Mouse (Mus musculus): Measurements from ENCODE around the gene Phlpp2. TPM values are rescaled to one million over a fixed set of nuclear protein-coding genes. Genes with fewer than 3 reads are reported as not detected.
A peak's percentile ranks its signal among the peaks of the same experiment; 100 is the strongest.

Phlpp2 gene
- 4.4 and 6.6 TPM in 2 replicates for polyA plus RNA-seq (2012; rRNA removed)

- WGBS = 1% methylated on average over 42 of the region's 42 CpGs
- TF ChIP-seq CTCF (IDR thresholded peaks at IDR 0.05; ENCODE audit: insufficient read depth, low read length) (peak; percentile 27; the same call in 1 of the 2 replicates), POLR2A (IDR thresholded peaks at IDR 0.05; ENCODE audit: borderline replicate concordance, extremely low read depth, low read depth, low read length) (peak; percentile 85; the same call in 1 of the 2 replicates)
- peaks cover 2% of the 10 kb centered on the region; the same call in 1 of the 2 replicates for H3K4me1 ChIP-seq (ENCODE audit: control insufficient read depth, insufficient read depth, low read length)
Observed at GRCm38 (mm10) chr8:109868003-109868679, at the start of gene Phlpp2. TSS of gene Phlpp2 (plus strand) at chr8:109868542.

GRCm38 (mm10) chr8:109823561-109823960 lies 44.8 kb upstream of the Phlpp2 start:
- 88% methylated on average over 2 of the region's 2 CpGs for WGBS
- TF ChIP-seq CTCF (IDR thresholded peaks at IDR 0.05; ENCODE audit: insufficient read depth, low read length) (no peak), POLR2A (IDR thresholded peaks at IDR 0.05; ENCODE audit: borderline replicate concordance, extremely low read depth, low read depth, low read length) (no peak)
- Histone ChIP-seq H3K4me1 (ENCODE audit: control insufficient read depth, insufficient read depth, low read length) (peaks cover 4% of the 10 kb centered on the region; the same call in 1 of the 2 replicates), H3K4me3 (replicated peaks; ENCODE audit: extremely low read depth, low read depth, low read length) (no peak overlapping the region)
- DNase-seq = no peak

More at GRCm38 (mm10) chr8:109868003-109868679, at the start of gene Phlpp2:
- DNase-seq = peak; percentile 98
- peak within 1 kb of the TSS; percentile 81 for H3K4me3 ChIP-seq (replicated peaks; ENCODE audit: extremely low read depth, low read depth, low read length)

GRCm38 (mm10) chr8:109839822-109840221 lies 28.5 kb upstream of the Phlpp2 start:
- no peak for TF ChIP-seq CTCF (IDR thresholded peaks at IDR 0.05; ENCODE audit: insufficient read depth, low read length)
- no peak for TF ChIP-seq POLR2A (IDR thresholded peaks at IDR 0.05; ENCODE audit: borderline replicate concordance, extremely low read depth, low read depth, low read length)
- H3K4me3 ChIP-seq (replicated peaks; ENCODE audit: extremely low read depth, low read depth, low read length) = no peak overlapping the region
- no peak for DNase-seq
- 96% methylated on average over 2 of the region's 2 CpGs for WGBS
- no peaks in the 10 kb centered on the region for H3K4me1 ChIP-seq (ENCODE audit: control insufficient read depth, insufficient read depth, low read length)

GRCm38 (mm10) chr8:109842468-109842867 lies 25.9 kb upstream of the Phlpp2 start:
- H3K4me1 ChIP-seq (ENCODE audit: control insufficient read depth, insufficient read depth, low read length) = no peaks in the 10 kb centered on the region
- H3K4me3 ChIP-seq (replicated peaks; ENCODE audit: extremely low read depth, low read depth, low read length) = no peak overlapping the region
- no peak for DNase-seq
- 91% methylated on average over 1 of the region's 1 CpGs for WGBS
- TF ChIP-seq POLR2A (IDR thresholded peaks at IDR 0.05; ENCODE audit: borderline replicate concordance, extremely low read depth, low read depth, low read length) (no peak), CTCF (IDR thresholded peaks at IDR 0.05; ENCODE audit: insufficient read depth, low read length) (no peak)

- 49% methylated on average over 2 of the region's 2 CpGs for whole genome bisulfite sequencing
- TF ChIP-seq CTCF (IDR thresholded peaks at IDR 0.05; ENCODE audit: insufficient read depth, low read length) = no peak
- TF ChIP-seq POLR2A (IDR thresholded peaks at IDR 0.05; ENCODE audit: borderline replicate concordance, extremely low read depth, low read depth, low read length) = no peak
Observed at GRCm38 (mm10) chr8:109847866-109848265, 20.5 kb upstream of the Phlpp2 start.

GRCm38 (mm10) chr8:109848981-109849380 lies 19.4 kb upstream of the Phlpp2 start:
- no peaks in the 10 kb centered on the region for H3K4me1 ChIP-seq (ENCODE audit: control insufficient read depth, insufficient read depth, low read length)
- H3K4me3 ChIP-seq (replicated peaks; ENCODE audit: extremely low read depth, low read depth, low read length) = no peak overlapping the region
- TF ChIP-seq CTCF (IDR thresholded peaks at IDR 0.05; ENCODE audit: insufficient read depth, low read length) (no peak), POLR2A (IDR thresholded peaks at IDR 0.05; ENCODE audit: borderline replicate concordance, extremely low read depth, low read depth, low read length) (no peak)
- 79% methylated on average over 3 of the region's 3 CpGs for WGBS
- DNase-seq = no peak

More at GRCm38 (mm10) chr8:109847866-109848265, 20.5 kb upstream of the Phlpp2 start:
- H3K4me1 ChIP-seq (ENCODE audit: control insufficient read depth, insufficient read depth, low read length) = no peaks in the 10 kb centered on the region
- H3K4me3 ChIP-seq (replicated peaks; ENCODE audit: extremely low read depth, low read depth, low read length) = no peak overlapping the region
- DNase-seq = no peak

GRCm38 (mm10) chr8:109853423-109853822 lies 14.9 kb upstream of the Phlpp2 start:
- WGBS = 31% methylated on average over 6 of the region's 6 CpGs
- peak; percentile 40 for DNase-seq
- TF ChIP-seq POLR2A (IDR thresholded peaks at IDR 0.05; ENCODE audit: borderline replicate concordance, extremely low read depth, low read depth, low read length) = no peak
- TF ChIP-seq CTCF (IDR thresholded peaks at IDR 0.05; ENCODE audit: insufficient read depth, low read length) = peak; percentile 76
- H3K4me1 ChIP-seq (ENCODE audit: control insufficient read depth, insufficient read depth, low read length) = no peaks in the 10 kb centered on the region
- no peak overlapping the region for H3K4me3 ChIP-seq (replicated peaks; ENCODE audit: extremely low read depth, low read depth, low read length)

- 86% methylated on average over 4 of the region's 4 CpGs for WGBS
- TF ChIP-seq CTCF (IDR thresholded peaks at IDR 0.05; ENCODE audit: insufficient read depth, low read length) (no peak), POLR2A (IDR thresholded peaks at IDR 0.05; ENCODE audit: borderline replicate concordance, extremely low read depth, low read depth, low read length) (no peak)
- no peak for DNase-seq
- Histone ChIP-seq H3K4me3 (replicated peaks; ENCODE audit: extremely low read depth, low read depth, low read length) (no peak overlapping the region), H3K4me1 (ENCODE audit: control insufficient read depth, insufficient read depth, low read length) (no peaks in the 10 kb centered on the region)
Observed at GRCm38 (mm10) chr8:109854522-109854921, 13.8 kb upstream of the Phlpp2 start.

GRCm38 (mm10) chr8:109855451-109855850 lies 12.9 kb upstream of the Phlpp2 start:
- Histone ChIP-seq H3K4me1 (ENCODE audit: control insufficient read depth, insufficient read depth, low read length) (no peaks in the 10 kb centered on the region), H3K4me3 (replicated peaks; ENCODE audit: extremely low read depth, low read depth, low read length) (no peak overlapping the region)
- DNase-seq = no peak
- WGBS = 96% methylated on average over 6 of the region's 6 CpGs
- TF ChIP-seq POLR2A (IDR thresholded peaks at IDR 0.05; ENCODE audit: borderline replicate concordance, extremely low read depth, low read depth, low read length) (no peak), CTCF (IDR thresholded peaks at IDR 0.05; ENCODE audit: insufficient read depth, low read length) (no peak)

GRCm38 (mm10) chr8:109863398-109863797 lies 4.9 kb upstream of the Phlpp2 start:
- Histone ChIP-seq H3K4me1 (ENCODE audit: control insufficient read depth, insufficient read depth, low read length) (peaks cover 2% of the 10 kb centered on the region; the same call in 1 of the 2 replicates), H3K4me3 (replicated peaks; ENCODE audit: extremely low read depth, low read depth, low read length) (no peak overlapping the region)
- peak; percentile 15 for DNase-seq
- 24% methylated on average over 2 of the region's 2 CpGs for WGBS
- TF ChIP-seq CTCF (IDR thresholded peaks at IDR 0.05; ENCODE audit: insufficient read depth, low read length) (no peak), POLR2A (IDR thresholded peaks at IDR 0.05; ENCODE audit: borderline replicate concordance, extremely low read depth, low read depth, low read length) (no peak)
